Comparison of ENCODE assay signal across 8 mouse cellular contexts in genomic region chr1:75505956-75506831, GRCm38 (mm10). TPM values are rescaled to one million over a fixed set of nuclear protein-coding genes. Genes with fewer than 3 reads are reported as not detected.
A peak's percentile ranks its signal among the peaks of the same experiment; 100 is the strongest.
DNase-seq lines count a peak whose midpoint lies in the region; ATAC-seq and TF ChIP-seq lines count a peak whose summit lies in the region.

TSS of gene Obsl1 (minus strand) at chr1:75506452.

- peak; percentile 23 for DNase-seq in kidney, adult 11 months
- no peak for DNase-seq in kidney, adult 9 months
- DNase-seq in embryo, embryonic 10 days (ENCODE audit: low spot score): peak; percentile 84
- no peak for DNase-seq in gonadal fat pad, adult 2 months (ENCODE audit: low read depth)
- peak; percentile 57 for DNase-seq in urinary bladder, postnatal 25 days (ENCODE audit: low spot score)

- peak within 1 kb of the TSS; percentile 78 for H3K4me3 ChIP-seq in intestine, postnatal 0 days (ENCODE audit: low read depth, low read length)
- peak within 1 kb of the TSS; percentile 61 for H3K4me3 ChIP-seq in liver, embryonic 12.5 days
- peak within 1 kb of the TSS; percentile 79 for H3K4me3 ChIP-seq in neural tube, embryonic 15.5 days (replicated peaks)

- ATAC-seq in intestine, postnatal 0 days: peak; percentile 57; the same call in 1 of the 2 replicates
- peak; percentile 65 for ATAC-seq in liver, embryonic 12.5 days
- ATAC-seq in neural tube, embryonic 15.5 days (ENCODE audit: low FRiP score): peak; percentile 67

- peaks cover 24% of the 10 kb centered on the region; the same call in 1 of the 2 replicates for H3K36me3 ChIP-seq in intestine, postnatal 0 days (ENCODE audit: control insufficient read depth, insufficient read depth)
- H3K36me3 ChIP-seq in liver, embryonic 12.5 days: peaks cover 25% of the 10 kb centered on the region
- H3K36me3 ChIP-seq in neural tube, embryonic 15.5 days: peaks cover 13% of the 10 kb centered on the region

- WGBS in intestine, postnatal 0 days: under 1% methylated on average over 61 of the region's 65 CpGs
- 2% methylated on average over 59 of the region's 65 CpGs for WGBS in liver, embryonic 12.5 days (ENCODE audit: insufficient replicate concordance)
- 1% methylated on average over 50 of the region's 65 CpGs for WGBS in neural tube, embryonic 15.5 days

- peak within 1 kb of the TSS; percentile 90 for H3K27ac ChIP-seq in intestine, postnatal 0 days (ENCODE audit: low read depth, low read length)
- H3K27ac ChIP-seq in liver, embryonic 12.5 days: peak within 1 kb of the TSS; percentile 81
- H3K27ac ChIP-seq in neural tube, embryonic 15.5 days (replicated peaks): peak within 1 kb of the TSS; percentile 89

- H3K9me3 ChIP-seq in intestine, postnatal 0 days (ENCODE audit: control insufficient read depth): no peaks in the 10 kb centered on the region
- H3K9me3 ChIP-seq in liver, embryonic 12.5 days (replicated peaks): no peaks in the 10 kb centered on the region
- no peaks in the 10 kb centered on the region for H3K9me3 ChIP-seq in neural tube, embryonic 15.5 days (replicated peaks)

- H3K4me1 ChIP-seq in intestine, postnatal 0 days (replicated peaks; ENCODE audit: control insufficient read depth, insufficient read depth, low read length): no peaks in the 10 kb centered on the region; the same call in 1 of the 2 replicates
- peaks cover 35% of the 10 kb centered on the region for H3K4me1 ChIP-seq in liver, embryonic 12.5 days
- H3K4me1 ChIP-seq in neural tube, embryonic 15.5 days: peaks cover 37% of the 10 kb centered on the region

- H3K9ac ChIP-seq in intestine, postnatal 0 days (ENCODE audit: low read depth, low read length): peak within 1 kb of the TSS; percentile 91
- H3K9ac ChIP-seq in liver, embryonic 12.5 days: peak within 1 kb of the TSS; percentile 69
- H3K9ac ChIP-seq in neural tube, embryonic 15.5 days (replicated peaks): peak within 1 kb of the TSS; percentile 94

- TF ChIP-seq CTCF in intestine, postnatal 0 days (IDR thresholded peaks at IDR 0.05; ENCODE audit: low read depth): no peak

- H3K27me3 ChIP-seq in intestine, postnatal 0 days (replicated peaks; ENCODE audit: control insufficient read depth, insufficient read depth, low read length): no peaks in the 10 kb centered on the region
- peaks cover 85% of the 10 kb centered on the region for H3K27me3 ChIP-seq in liver, embryonic 12.5 days (replicated peaks)
- 0 out of 2 replicates have a peak, but pooled peaks cover 4% of the 10 kb centered on the region for H3K27me3 ChIP-seq in neural tube, embryonic 15.5 days (replicated peaks)

- peak within 1 kb of the TSS; percentile 98 for H3K4me2 ChIP-seq in intestine, postnatal 0 days (replicated peaks; ENCODE audit: low read depth)
- peak within 1 kb of the TSS; percentile 62 for H3K4me2 ChIP-seq in liver, embryonic 12.5 days
- H3K4me2 ChIP-seq in neural tube, embryonic 15.5 days: peak within 1 kb of the TSS; percentile 92

RNA-seq across cellular contexts. Expression of gene Obsl1, which starts in this region (rescaled TPM):
- polyA plus RNA-seq in gonadal fat pad, adult 2 months (2012; rRNA removed): 26.6 and 29.1 TPM in 2 replicates
- polyA plus RNA-seq in intestine, postnatal 0 days (2015; fragmentation: Nextera tagmentation; extraction: Ambion mirVana): 17.1 and 17.6 TPM in 2 replicates
- 25.2 and 27.9 TPM in 2 replicates for polyA plus RNA-seq in liver, embryonic 12.5 days (2016; fragmentation: Nextera tagmentation; extraction: Ambion mirVana)
- polyA plus RNA-seq in neural tube, embryonic 15.5 days (2015; fragmentation: Nextera tagmentation; extraction: Ambion mirVana): 33.1 and 37.6 TPM in 2 replicates

Comparison
In these comparisons a context has a peak if more than half of its experiments do, and no peak if none do; other contexts are left out.
1. DNase-seq: peak in kidney, adult 11 months (single experiment), embryo, embryonic 10 days (single experiment) and urinary bladder, postnatal 25 days (single experiment); none in kidney, adult 9 months (single experiment) and gonadal fat pad, adult 2 months (single experiment).
2. Peak in every context shown above with its lines, with median percentiles within 50 percentile points of each other: ATAC-seq, H3K27ac ChIP-seq, H3K4me2 ChIP-seq, H3K4me3 ChIP-seq and H3K9ac ChIP-seq.